Mouse (Mus musculus) MN1 (cell line): Measurements from ENCODE around the gene Cspg5.

Experiments
- DNase-seq: peaks from one replicate; pipeline ENCODE4 v3.0.0-alpha.2; 2016; ENCODE audit warnings: low spot score

The Cspg5 gene

DNA sequence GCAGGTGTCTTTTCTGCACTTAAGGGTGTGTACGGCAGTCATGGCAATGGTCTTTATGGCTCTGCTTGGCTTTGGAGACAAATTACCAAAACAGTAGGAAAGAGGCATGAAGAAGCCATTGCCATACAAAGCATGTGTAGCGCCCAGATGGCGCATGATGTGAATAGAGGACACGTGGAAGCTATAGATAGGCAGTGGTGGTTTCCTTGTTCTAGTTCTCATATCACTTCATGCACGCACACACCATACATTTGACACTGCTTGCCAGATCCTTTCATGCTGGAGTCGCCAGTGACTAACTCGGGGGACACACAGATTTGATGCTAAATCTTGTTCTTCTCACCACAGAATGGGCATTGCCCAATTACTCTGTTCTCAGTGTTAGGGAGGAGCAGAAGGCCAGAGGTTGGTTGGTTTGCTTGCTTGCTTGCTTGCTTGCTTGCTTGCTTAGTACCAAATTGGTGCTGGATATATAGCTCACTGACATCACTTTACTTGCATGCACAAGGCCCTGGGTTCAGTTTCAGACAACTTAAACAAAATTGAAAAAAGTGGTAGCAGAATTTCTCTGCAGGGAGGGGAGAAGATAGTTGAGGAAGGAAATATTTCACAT lies at the start of gene Cspg5:
Gene Cspg5, plus strand, starts transcription at position 563 of the 613 bp plus-strand sequence.
- no peak for DNase-seq

GRCm38 (mm10) chr9:110199870-110200269 lies 43.7 kb upstream of the Cspg5 start:
- no peak for DNase-seq

DNA sequence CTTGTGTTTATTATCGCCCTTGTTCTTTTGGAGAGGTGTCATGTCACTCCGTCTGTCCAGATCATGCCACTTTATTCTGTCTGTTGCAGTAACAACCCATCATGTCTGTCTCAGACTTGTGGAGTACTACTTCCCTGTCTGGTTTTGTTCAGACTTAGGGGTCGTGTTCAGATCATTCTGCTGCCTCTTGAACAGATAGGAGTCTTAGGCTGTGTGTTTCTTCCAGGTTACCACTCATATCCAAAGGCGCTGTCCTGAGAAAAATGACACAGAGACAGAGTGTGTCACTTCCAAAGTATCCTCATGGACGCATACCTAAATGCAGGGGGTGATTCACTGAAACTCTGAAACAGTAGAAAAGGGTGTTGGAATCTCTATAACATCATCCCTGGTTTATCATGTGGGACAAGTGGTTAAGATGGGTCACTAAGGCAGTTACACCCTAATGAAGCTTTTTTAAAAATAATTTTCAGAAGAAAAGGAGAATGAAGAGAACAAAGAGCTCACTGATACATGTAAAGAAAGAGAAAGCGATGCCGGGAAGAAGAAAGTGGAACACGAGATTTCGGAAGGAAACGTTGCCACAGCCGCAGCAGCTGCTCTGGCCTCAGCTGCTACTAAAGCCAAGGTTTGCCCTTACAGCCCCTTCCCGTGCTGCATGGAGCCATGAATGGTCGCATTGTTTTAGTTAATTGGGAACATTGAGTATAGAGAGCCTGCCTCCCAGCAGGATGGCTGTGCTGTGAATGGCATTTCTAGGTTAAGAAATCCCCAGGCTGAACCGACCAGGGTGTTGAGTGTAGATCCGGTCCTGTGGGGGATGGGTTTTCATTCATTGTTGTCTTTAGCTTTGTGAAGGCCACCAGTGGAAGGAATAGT lies 37.8 kb upstream of the Cspg5 start:
- DNase-seq = peak; percentile 19

DNA sequence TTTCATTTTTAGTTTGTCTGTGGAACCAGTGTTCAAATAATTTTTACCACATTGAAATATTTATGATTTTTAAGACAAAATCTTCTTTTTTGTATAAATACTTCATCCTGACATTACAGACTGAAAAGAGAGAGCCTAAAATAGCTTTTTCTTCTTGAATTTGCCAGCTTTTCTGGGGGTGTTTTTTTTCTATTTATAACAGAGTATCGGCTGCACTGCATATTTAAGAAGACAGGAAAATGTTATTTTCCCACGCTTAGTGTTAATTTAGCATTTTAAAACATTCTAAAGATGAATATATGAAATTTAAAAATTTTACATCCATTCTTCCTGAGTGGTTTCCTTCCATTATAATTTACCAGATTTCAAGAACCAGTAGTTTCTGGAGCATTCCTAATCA lies 37.1 kb upstream of the Cspg5 start:
- no peak for DNase-seq

GRCm38 (mm10) chr9:110208265-110208664 lies 35.3 kb upstream of the Cspg5 start:
- no peak for DNase-seq

- DNase-seq = no peak
Measured at GRCm38 (mm10) chr9:110208967-110209366, 34.6 kb upstream of the Cspg5 start.

DNA sequence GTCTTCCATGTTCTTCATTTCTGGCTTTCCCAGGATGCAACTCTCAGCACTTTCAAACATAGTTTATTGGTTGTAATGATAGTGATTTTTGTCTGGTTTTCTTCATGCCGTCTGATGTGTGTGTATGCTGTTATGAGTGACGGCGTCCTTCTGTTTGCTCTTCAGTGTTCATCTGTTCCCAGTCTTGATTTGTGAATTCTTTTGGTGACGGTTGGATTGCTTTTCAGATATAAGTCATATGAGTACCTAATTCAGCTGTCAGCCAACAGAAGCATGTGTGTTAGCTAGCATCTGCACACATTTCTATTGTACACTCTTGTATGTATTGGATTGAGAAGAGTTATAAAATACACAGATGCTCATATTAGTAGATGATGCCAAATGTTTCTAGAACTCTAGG lies 19.3 kb upstream of the Cspg5 start:
- no peak for DNase-seq

GRCm38 (mm10) chr9:110226191-110226590 lies 17.4 kb upstream of the Cspg5 start:
- no peak for DNase-seq

- no peak for DNase-seq
Measured at GRCm38 (mm10) chr9:110228671-110229070, 14.9 kb upstream of the Cspg5 start.

DNA sequence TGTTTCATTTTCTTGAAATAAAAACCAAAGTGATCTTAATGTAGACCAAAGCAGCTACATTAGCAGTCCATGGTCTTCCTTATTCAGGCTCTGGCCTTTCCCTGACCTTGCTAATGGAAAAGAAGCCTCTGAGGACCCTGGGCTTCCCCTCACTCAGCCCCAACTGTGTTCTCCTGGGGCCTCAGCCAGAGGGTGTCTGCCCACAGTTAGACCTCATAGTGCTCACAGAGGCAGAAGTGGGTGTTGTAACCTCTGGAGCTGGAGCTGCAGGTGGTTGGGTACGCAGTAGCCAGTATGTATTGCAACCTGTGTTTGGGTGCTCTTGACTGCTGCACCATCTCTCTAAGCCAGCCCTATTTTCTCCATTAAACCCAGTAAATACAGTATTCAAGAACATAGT lies 14.5 kb upstream of the Cspg5 start:
- no peak for DNase-seq

DNA sequence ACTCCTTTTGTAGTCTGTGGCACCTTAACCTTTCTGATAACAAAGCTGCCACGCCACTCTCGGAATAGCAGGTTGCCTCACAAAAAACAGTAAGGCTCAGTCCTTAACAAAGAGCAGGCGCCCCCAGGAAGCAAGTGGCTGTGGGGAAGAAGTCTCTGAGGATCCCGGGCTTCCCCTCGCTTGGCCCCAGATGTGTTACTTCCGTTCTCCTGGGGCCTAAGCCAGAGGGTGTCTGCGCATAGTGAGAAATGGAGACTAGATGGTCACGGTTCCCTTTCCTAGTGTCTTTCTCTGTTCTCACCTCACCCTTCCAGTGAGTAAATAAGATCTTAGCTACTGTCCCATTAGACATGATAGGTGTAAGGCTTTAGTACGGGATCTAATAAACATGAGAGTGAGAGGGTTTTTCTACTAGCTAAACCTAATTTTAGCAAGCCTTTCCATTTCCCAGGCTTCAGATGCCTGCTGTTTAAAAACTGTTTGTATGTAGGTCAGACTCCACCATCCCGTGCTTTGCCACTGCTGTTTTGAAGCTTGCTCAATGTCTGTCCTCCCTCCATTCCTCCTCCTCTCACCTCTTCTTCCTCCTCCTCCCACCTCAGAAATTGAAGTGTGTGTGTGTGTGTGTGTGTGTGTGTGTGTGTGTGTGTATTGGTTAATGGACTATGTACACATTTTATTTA lies 13.9 kb upstream of the Cspg5 start:
- no peak for DNase-seq

- DNase-seq = no peak
Measured at GRCm38 (mm10) chr9:110230395-110231071, 13.1 kb upstream of the Cspg5 start.

DNA sequence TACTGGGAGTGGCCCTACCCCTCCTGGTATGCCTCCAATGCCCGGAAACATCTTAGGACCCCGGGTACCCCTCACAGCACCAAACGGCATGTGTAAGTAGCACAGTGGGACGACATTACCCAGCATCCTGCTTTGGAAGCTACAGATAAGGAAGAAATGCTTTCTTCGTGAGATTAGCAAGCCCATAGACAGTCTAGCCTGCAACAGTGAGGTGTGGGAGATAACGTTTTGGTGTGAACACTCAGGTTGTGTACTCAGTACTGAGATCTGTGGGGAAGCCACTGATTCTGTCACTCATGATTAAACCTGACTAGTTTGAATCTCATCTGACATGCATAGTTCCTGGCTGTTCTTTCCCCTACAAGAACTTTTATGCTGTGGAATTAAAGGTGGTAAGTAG lies 8.6 kb upstream of the Cspg5 start:
- DNase-seq = no peak

DNA sequence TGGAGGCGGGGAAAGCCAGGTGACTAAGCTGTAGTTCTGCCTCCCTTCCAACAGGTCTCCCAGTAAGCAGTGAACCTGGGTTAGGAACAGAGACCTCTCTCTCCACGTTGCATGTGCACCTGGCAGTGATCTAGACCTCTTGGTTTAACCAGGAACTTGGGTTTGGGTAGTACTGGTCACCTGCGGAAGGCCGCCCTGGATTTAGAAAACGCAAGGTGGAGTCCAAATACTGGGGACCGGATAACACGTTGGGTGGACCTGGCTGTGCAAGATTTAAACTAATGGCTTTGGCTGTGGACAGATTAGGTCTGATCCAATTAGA lies 945 bp downstream of the Cspg5 start:
- no peak for DNase-seq

GRCm38 (mm10) chr9:110244889-110245589 lies 1.5 kb downstream of the Cspg5 start:
- peak; percentile 21 for DNase-seq

GRCm38 (mm10) chr9:110245590-110246320 lies 2.2 kb downstream of the Cspg5 start:
- peak; percentile 47 for DNase-seq

- peak; percentile 13 for DNase-seq
Measured at GRCm38 (mm10) chr9:110246321-110246640, 2.7 kb downstream of the Cspg5 start.

DNA sequence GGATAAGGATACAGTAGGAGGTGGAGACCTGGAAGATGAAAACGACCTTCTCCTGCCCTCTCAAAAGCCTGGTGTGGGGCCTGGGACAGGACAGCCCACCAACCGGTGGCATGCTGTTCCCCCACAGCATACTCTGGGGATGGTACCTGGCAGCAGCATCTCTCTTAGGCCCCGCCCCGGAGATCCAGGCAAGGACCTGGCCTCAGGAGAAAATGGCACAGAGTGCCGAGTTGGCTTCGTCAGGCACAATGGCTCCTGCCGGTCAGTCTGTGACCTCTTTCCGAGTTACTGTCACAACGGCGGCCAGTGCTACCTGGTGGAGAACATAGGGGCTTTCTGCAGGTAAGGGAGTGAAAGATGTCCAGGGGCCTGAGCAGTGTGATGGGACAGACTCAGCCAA lies 3.5 kb downstream of the Cspg5 start:
- no peak for DNase-seq

DNA sequence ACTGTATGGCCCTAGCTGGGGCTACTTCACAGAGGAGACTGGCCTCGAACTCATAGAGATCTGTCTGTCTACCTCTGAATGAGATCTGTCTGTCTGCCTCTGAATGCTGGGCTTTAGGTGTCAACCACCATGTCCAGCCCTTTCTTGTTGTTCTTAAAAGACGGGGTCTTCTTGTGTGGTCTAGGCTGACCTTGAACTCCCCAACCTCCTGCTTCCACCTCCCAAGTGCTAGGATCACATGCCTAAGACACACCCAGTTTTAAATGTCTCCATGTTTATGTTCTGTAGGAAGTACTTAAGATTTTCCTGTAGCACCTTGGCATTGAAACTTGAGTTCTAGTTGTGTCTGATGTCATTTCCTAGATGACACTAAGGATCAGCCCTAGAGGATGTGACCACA lies 5.3 kb downstream of the Cspg5 start:
- no peak for DNase-seq

GRCm38 (mm10) chr9:110249823-110250543 lies 6.4 kb downstream of the Cspg5 start:
- no peak for DNase-seq

DNA sequence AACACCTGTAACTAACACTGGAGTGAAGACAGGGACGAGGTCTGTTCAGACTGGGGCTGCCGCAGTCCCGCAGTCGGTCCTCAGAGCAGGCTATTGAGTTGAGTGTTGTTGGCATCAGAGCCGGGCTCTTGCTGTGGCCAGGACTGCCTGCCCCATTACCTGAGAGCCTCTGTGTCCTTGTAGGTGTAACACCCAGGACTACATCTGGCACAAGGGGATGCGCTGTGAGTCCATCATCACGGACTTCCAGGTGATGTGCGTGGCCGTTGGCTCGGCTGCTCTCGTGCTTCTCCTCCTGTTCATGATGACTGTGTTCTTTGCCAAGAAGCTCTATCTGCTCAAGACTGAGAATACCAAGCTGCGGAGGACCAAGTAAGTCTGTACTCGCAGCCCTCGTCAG lies 7.2 kb downstream of the Cspg5 start:
- no peak for DNase-seq
